Mouse (Mus musculus) midbrain, postnatal 0 days (tissue): ENCODE data around the gene Zfp740. TPM values are rescaled to one million over a fixed set of nuclear protein-coding genes. Genes with fewer than 3 reads are reported as not detected.

Experiments used
- ATAC-seq: fragments of 200-750 bp; cut with Nextera tagmentation; 2 replicates; pipeline ENCODE4 v1.8.0; 2017; ENCODE audit warnings: moderate number of reproducible peaks, mild to moderate bottlenecking, moderate TSS enrichment, moderate library complexity; ENCODE audit not compliant: low FRiP score
- DNase-seq: peaks from one replicate; pipeline ENCODE4 v3.0.0-alpha.2; 2015; ENCODE audit warnings: low spot score
- H3K27ac ChIP-seq: fragments of 300-500 bp; sonication (generic); 2 replicates; pipeline ENCODE4 v1.5.1; 2014; ENCODE audit warnings: low read depth, mild to moderate bottlenecking, low read length, mixed read lengths
- H3K27me3 ChIP-seq: fragments of 300-500 bp; sonication (generic); 2 replicates; pipeline ENCODE4 v1.6.1; 2014; ENCODE audit warnings: low read length, control low read depth, mixed read lengths; ENCODE audit not compliant: insufficient read depth
- H3K36me3 ChIP-seq: fragments of 300-500 bp; sonication (generic); 2 replicates; pipeline ENCODE4 v1.6.1; 2014; ENCODE audit warnings: low read length, control low read depth, mixed read lengths; ENCODE audit not compliant: insufficient read depth
- H3K4me1 ChIP-seq: fragments of 300-500 bp; sonication (generic); 2 replicates; pipeline ENCODE4 v1.6.1; 2014; ENCODE audit warnings: mild to moderate bottlenecking, control low read depth, antibody characterized with exemption, low read length, mixed read lengths; ENCODE audit not compliant: insufficient read depth
- H3K4me2 ChIP-seq: fragments of 300-500 bp; sonication (generic); 2 replicates; pipeline ENCODE4 v1.6.1; 2014; ENCODE audit warnings: low read depth, mild to moderate bottlenecking, low read length, mixed read lengths; ENCODE audit not compliant: poor library complexity, severe bottlenecking
- H3K4me3 ChIP-seq: fragments of 300-500 bp; sonication (generic); 2 replicates; pipeline ENCODE4 v1.5.1; 2014; ENCODE audit warnings: low read depth, mild to moderate bottlenecking, low read length, moderate library complexity
- H3K9ac ChIP-seq: fragments of 300-500 bp; sonication (generic); replicated peaks from 2 replicates; pipeline ENCODE4 v1.6.1; 2014; ENCODE audit warnings: mild to moderate bottlenecking, low read length, moderate library complexity, mixed read lengths; ENCODE audit not compliant: poor library complexity, severe bottlenecking
- H3K9me3 ChIP-seq: fragments of 300-500 bp; sonication (generic); 2 replicates; pipeline ENCODE4 v1.6.1; 2016; ENCODE audit warnings: low read length, control low read depth
- CTCF ChIP-seq: IDR thresholded peaks from 2 replicates; pipeline ENCODE4 v1.5.1; 2016; ENCODE audit warnings: antibody characterized with exemption, mild to moderate bottlenecking
- WGBS: fragments of 180-500 bp; shearing (Covaris S2); extraction: QIAGEN DNeasy Blood & Tissue Kit; methylation state at CpG from one replicate; pipeline ENCODE4 v1.1.7; 2014; 5-methylcytosine and 5-hydroxymethylcytosine counted together
- polyA plus RNA-seq: library from polyadenylated mRNA; unstranded; fragments of >200 nt; fragmentation: Nextera tagmentation; extraction: Ambion mirVana; gene quantifications from 2 replicates; pipeline ENCODE4 v1.2.1, GENCODE M21; 2015
- total RNA-seq: library from RNA; depleted of rRNA; stranded (reverse); fragments of >200 nt; gene quantifications from 2 replicates; pipeline ENCODE4 v1.2.3, GENCODE M21; 2014

Zfp740 gene
- total and polyA plus RNA-seq, 2 experiments from 2014 or later = 27.6 to 42.9 TPM

- TF ChIP-seq CTCF = no peak
- no peak for DNase-seq
- Histone ChIP-seq H3K27me3 (no peaks in the 10 kb centered on the region), H3K9me3 (no peaks in the 10 kb centered on the region), H3K9ac (no peak overlapping the region), H3K4me2 (no peak overlapping the region), H3K27ac (no peak overlapping the region), H3K36me3 (no peaks in the 10 kb centered on the region; the same call in 1 of the 2 replicates), H3K4me1 (no peaks in the 10 kb centered on the region), H3K4me3 (no peak overlapping the region)
- WGBS = 93% methylated on average over 10 of the region's 10 CpGs
- no peak for ATAC-seq
These were observed 15.0 kb upstream of the Zfp740 start for GRCm38 (mm10) chr15:102188096-102188495.

- Histone ChIP-seq H3K9me3 (no peaks in the 10 kb centered on the region), H3K27me3 (no peaks in the 10 kb centered on the region), H3K4me3 (no peak overlapping the region), H3K27ac (no peak overlapping the region), H3K4me1 (no peaks in the 10 kb centered on the region), H3K9ac (no peak overlapping the region), H3K4me2 (no peak overlapping the region), H3K36me3 (no peaks in the 10 kb centered on the region; the same call in 1 of the 2 replicates)
- DNase-seq = no peak
- no peak for TF ChIP-seq CTCF
- no peak for ATAC-seq
- WGBS = 60% methylated on average over 6 of the region's 6 CpGs
These were observed 14.2 kb upstream of the Zfp740 start for GRCm38 (mm10) chr15:102188883-102189282.

- TF ChIP-seq CTCF = no peak
- DNase-seq (no peak), ATAC-seq (no peak)
- 84% methylated on average over 7 of the region's 7 CpGs for WGBS
- no peaks in the 10 kb centered on the region for H3K36me3 ChIP-seq
- no peak overlapping the region for H3K9ac ChIP-seq
- no peaks in the 10 kb centered on the region for H3K9me3 ChIP-seq
- no peak overlapping the region for H3K27ac ChIP-seq
- H3K4me3 ChIP-seq = no peak overlapping the region
- H3K4me1 ChIP-seq = no peaks in the 10 kb centered on the region
- no peaks in the 10 kb centered on the region for H3K27me3 ChIP-seq
- no peak overlapping the region for H3K4me2 ChIP-seq
These were observed 11.3 kb upstream of the Zfp740 start for GRCm38 (mm10) chr15:102191699-102192098.

GRCm38 (mm10) chr15:102192271-102192812 lies 10.7 kb upstream of the Zfp740 start:
- Histone ChIP-seq H3K27ac (no peak overlapping the region), H3K4me2 (no peak overlapping the region), H3K4me1 (no peaks in the 10 kb centered on the region), H3K36me3 (no peaks in the 10 kb centered on the region), H3K4me3 (no peak overlapping the region), H3K9ac (no peak overlapping the region), H3K9me3 (no peaks in the 10 kb centered on the region), H3K27me3 (no peaks in the 10 kb centered on the region)
- TF ChIP-seq CTCF = no peak
- DNase-seq (no peak), ATAC-seq (no peak)
- 82% methylated on average over 7 of the region's 7 CpGs for WGBS

- Histone ChIP-seq H3K36me3 (no peaks in the 10 kb centered on the region), H3K9ac (no peak overlapping the region), H3K4me2 (no peak overlapping the region), H3K27me3 (no peaks in the 10 kb centered on the region), H3K4me3 (no peak overlapping the region), H3K9me3 (no peaks in the 10 kb centered on the region), H3K4me1 (no peaks in the 10 kb centered on the region), H3K27ac (no peak overlapping the region)
- WGBS = 64% methylated on average over 5 of the region's 5 CpGs
- no peak for DNase-seq
- no peak for TF ChIP-seq CTCF
- no peak for ATAC-seq
These were observed 10.1 kb upstream of the Zfp740 start for GRCm38 (mm10) chr15:102192820-102193386.

- Histone ChIP-seq H3K4me3 (no peak overlapping the region), H3K9me3 (no peaks in the 10 kb centered on the region), H3K36me3 (no peaks in the 10 kb centered on the region), H3K4me1 (no peaks in the 10 kb centered on the region), H3K4me2 (no peak overlapping the region), H3K9ac (no peak overlapping the region), H3K27ac (no peak overlapping the region), H3K27me3 (no peaks in the 10 kb centered on the region)
- no peak for TF ChIP-seq CTCF
- ATAC-seq (no peak), DNase-seq (no peak)
- WGBS = 84% methylated on average over 4 of the region's 4 CpGs
These were observed 9.4 kb upstream of the Zfp740 start for GRCm38 (mm10) chr15:102193652-102194051.
